9 mouse cellular contexts compared by ENCODE assay signal in genomic region chr8:85456536-85456935, GRCm38 (mm10). TPM values are rescaled to one million over a fixed set of nuclear protein-coding genes. Genes with fewer than 3 reads are reported as not detected.
DNase-seq lines count a peak whose midpoint lies in the region; ATAC-seq lines count a peak whose summit lies in the region.
"Had no signal": no experiment of that assay in that cellular context is flagged by ENCODE, and none has a peak within 500 bp of the region (broad histone marks: within the 10 kb centered on the region; RNA-seq: fewer than 3 reads in every experiment).

No protein-coding gene starts in this region.

- H3K4me2 ChIP-seq in intestine, embryonic 14.5 days (ENCODE audit: low read length) = no peak overlapping the region
- no peak overlapping the region for H3K4me2 ChIP-seq in intestine, embryonic 15.5 days (replicated peaks)
- H3K4me2 ChIP-seq in embryonic facial prominence, embryonic 11.5 days (ENCODE audit: low read depth, low read length) = no peak overlapping the region
- no peak overlapping the region for H3K4me2 ChIP-seq in midbrain, embryonic 14.5 days (ENCODE audit: low read length)
- H3K4me2 ChIP-seq: embryonic facial prominence, embryonic 12.5 days had no signal

- DNase-seq in intestine, embryonic 14.5 days (ENCODE audit: low spot score) = peak; percentile 86
- DNase-seq in adrenal gland, postnatal 10 days = peak; percentile 76
- DNase-seq in embryonic facial prominence, embryonic 11.5 days (ENCODE audit: low spot score) = peak; percentile 95
- DNase-seq in heart, postnatal 36 days = peak; percentile 51 to 67
- DNase-seq in layer of hippocampus, postnatal 14 days (ENCODE audit: low spot score in 2 of 2) = peak; percentile 46 to 69
- peak; percentile 96 for DNase-seq in midbrain, embryonic 14.5 days
- DNase-seq in spleen, postnatal 36 days (ENCODE audit: low spot score in 2 of 2) = peak; percentile 35 to 41

- no peaks in the 10 kb centered on the region for H3K27me3 ChIP-seq in intestine, embryonic 14.5 days (replicated peaks; ENCODE audit: control insufficient read depth, insufficient read depth, low read length)
- no peaks in the 10 kb centered on the region for H3K27me3 ChIP-seq in intestine, embryonic 15.5 days (replicated peaks)
- H3K27me3 ChIP-seq in embryonic facial prominence, embryonic 11.5 days (ENCODE audit: control insufficient read depth, insufficient read depth, low read length) = no peaks in the 10 kb centered on the region
- H3K27me3 ChIP-seq in midbrain, embryonic 14.5 days (ENCODE audit: control insufficient read depth, insufficient read depth, low read length) = no peaks in the 10 kb centered on the region
- H3K27me3 ChIP-seq: embryonic facial prominence, embryonic 12.5 days had no signal

- no peak overlapping the region for H3K9ac ChIP-seq in intestine, embryonic 14.5 days (ENCODE audit: low read length)
- no peak overlapping the region for H3K9ac ChIP-seq in intestine, embryonic 15.5 days
- H3K9ac ChIP-seq in embryonic facial prominence, embryonic 11.5 days (replicated peaks; ENCODE audit: low read length) = no peak overlapping the region
- H3K9ac ChIP-seq in midbrain, embryonic 14.5 days (replicated peaks; ENCODE audit: low read length) = no peak overlapping the region
- H3K9ac ChIP-seq: embryonic facial prominence, embryonic 12.5 days had no signal

- no peaks in the 10 kb centered on the region for H3K36me3 ChIP-seq in intestine, embryonic 14.5 days (ENCODE audit: control insufficient read depth, insufficient read depth, low read length)
- no peaks in the 10 kb centered on the region for H3K36me3 ChIP-seq in intestine, embryonic 15.5 days
- H3K36me3 ChIP-seq in embryonic facial prominence, embryonic 11.5 days (replicated peaks; ENCODE audit: control insufficient read depth, insufficient read depth, low read depth, low read length) = no peaks in the 10 kb centered on the region
- H3K36me3 ChIP-seq in midbrain, embryonic 14.5 days (ENCODE audit: control insufficient read depth, insufficient read depth, low read length) = no peaks in the 10 kb centered on the region
- H3K36me3 ChIP-seq: embryonic facial prominence, embryonic 12.5 days had no signal

- peaks cover 6% of the 10 kb centered on the region; the same call in 1 of the 2 replicates for H3K4me1 ChIP-seq in intestine, embryonic 14.5 days (replicated peaks; ENCODE audit: control insufficient read depth, insufficient read depth, low read length)
- H3K4me1 ChIP-seq in intestine, embryonic 15.5 days (replicated peaks) = peaks cover 3% of the 10 kb centered on the region; the same call in 1 of the 2 replicates
- H3K4me1 ChIP-seq in embryonic facial prominence, embryonic 11.5 days (ENCODE audit: control insufficient read depth, insufficient read depth, low read length) = no peaks in the 10 kb centered on the region; the same call in 1 of the 2 replicates
- no peaks in the 10 kb centered on the region; the same call in 1 of the 2 replicates for H3K4me1 ChIP-seq in midbrain, embryonic 14.5 days (ENCODE audit: control insufficient read depth, insufficient read depth, low read length)

- 10% methylated on average over 14 of the region's 14 CpGs for WGBS in intestine, embryonic 14.5 days
- 7% methylated on average over 14 of the region's 14 CpGs for WGBS in intestine, embryonic 15.5 days
- WGBS in embryonic facial prominence, embryonic 11.5 days = 11% methylated on average over 14 of the region's 14 CpGs
- 11% methylated on average over 14 of the region's 14 CpGs for WGBS in midbrain, embryonic 14.5 days

- intact Hi-C loops in heart, postnatal 36 days (cut with DNase I) = loop anchor here (1.0 to 5.0 kb wide), 3 partner anchors 70 to 1131 kb away; no protein-coding TSS in a partner anchor

- no peaks in the 10 kb centered on the region for H3K9me3 ChIP-seq in intestine, embryonic 14.5 days (ENCODE audit: control insufficient read depth, low read length)
- H3K9me3 ChIP-seq in intestine, embryonic 15.5 days = no peaks in the 10 kb centered on the region
- H3K9me3 ChIP-seq in embryonic facial prominence, embryonic 11.5 days (replicated peaks; ENCODE audit: control insufficient read depth, low read length) = no peaks in the 10 kb centered on the region
- no peaks in the 10 kb centered on the region for H3K9me3 ChIP-seq in midbrain, embryonic 14.5 days (ENCODE audit: control insufficient read depth, low read length)
- H3K9me3 ChIP-seq: embryonic facial prominence, embryonic 12.5 days had no signal

- no peak for ATAC-seq in intestine, embryonic 14.5 days (replicated peaks; ENCODE audit: low FRiP score, low TSS enrichment, low read depth)
- ATAC-seq in intestine, embryonic 15.5 days = no peak
- no peak for ATAC-seq in embryonic facial prominence, embryonic 11.5 days (replicated peaks; ENCODE audit: insufficient number of reproducible peaks, low FRiP score, low TSS enrichment, low read depth)
- no peak for ATAC-seq in midbrain, embryonic 14.5 days (ENCODE audit: low FRiP score, low TSS enrichment)

- H3K4me3 ChIP-seq in intestine, embryonic 14.5 days (ENCODE audit: low read depth, low read length) = no peak overlapping the region
- no peak overlapping the region for H3K4me3 ChIP-seq in intestine, embryonic 15.5 days (replicated peaks)
- no peak overlapping the region for H3K4me3 ChIP-seq in embryonic facial prominence, embryonic 11.5 days (ENCODE audit: low read depth, low read length)
- no peak overlapping the region for H3K4me3 ChIP-seq in midbrain, embryonic 14.5 days (replicated peaks; ENCODE audit: low read depth, low read length)
- H3K4me3 ChIP-seq: embryonic facial prominence, embryonic 12.5 days had no signal

- no peak overlapping the region for H3K27ac ChIP-seq in intestine, embryonic 14.5 days (ENCODE audit: low read depth)
- H3K27ac ChIP-seq in intestine, embryonic 15.5 days = no peak overlapping the region
- no peak overlapping the region for H3K27ac ChIP-seq in embryonic facial prominence, embryonic 11.5 days (replicated peaks; ENCODE audit: low read depth, low read length)
- H3K27ac ChIP-seq in midbrain, embryonic 14.5 days (replicated peaks; ENCODE audit: low read depth, low read length) = no peak overlapping the region
- H3K27ac ChIP-seq: embryonic facial prominence, embryonic 12.5 days had no signal

RNA-seq across cellular contexts. Expression of gene 4921524J17Rik, which starts 23.9 kb away (rescaled TPM):
- polyA plus RNA-seq in intestine, embryonic 14.5 days (2014; fragmentation: Nextera tagmentation; extraction: Ambion mirVana) = 36.7 and 39.3 TPM in 2 replicates
- polyA plus RNA-seq in intestine, embryonic 15.5 days (2015; fragmentation: Nextera tagmentation; extraction: Ambion mirVana) = 36.5 and 39.0 TPM in 2 replicates
- total RNA-seq in adrenal gland, postnatal 10 days (2021) = 10 to 100 TPM; 15.3 to 21.4 TPM
- polyA plus RNA-seq in embryonic facial prominence, embryonic 11.5 days (2014; fragmentation: Nextera tagmentation; extraction: Ambion mirVana) = 55.5 and 65.5 TPM in 2 replicates
- total RNA-seq in heart, postnatal 36 days (2021) = 10 to 100 TPM; 19.7 to 20.9 TPM
- 10 to 100 TPM; 17.9 to 25.8 TPM for total RNA-seq in layer of hippocampus, postnatal 14 days (2021)
- 40.9 and 41.1 TPM in 2 replicates for polyA plus RNA-seq in midbrain, embryonic 14.5 days (2014; fragmentation: Nextera tagmentation; extraction: Ambion mirVana)

RNA-seq across cellular contexts. Expression of gene Gpt2, which starts 35.8 kb away (rescaled TPM):
- 18.8 and 19.7 TPM in 2 replicates for polyA plus RNA-seq in intestine, embryonic 14.5 days (2014; fragmentation: Nextera tagmentation; extraction: Ambion mirVana)
- polyA plus RNA-seq in intestine, embryonic 15.5 days (2015; fragmentation: Nextera tagmentation; extraction: Ambion mirVana) = 15.3 and 17.0 TPM in 2 replicates
- total RNA-seq in adrenal gland, postnatal 10 days (2021) = 10 to 100 TPM; 47.9 to 54.3 TPM
- polyA plus RNA-seq in embryonic facial prominence, embryonic 11.5 days (2014; fragmentation: Nextera tagmentation; extraction: Ambion mirVana) = 58.2 and 62.2 TPM in 2 replicates
- total RNA-seq in heart, postnatal 36 days (2021) = 10 to 100 TPM; 37.8 to 41.5 TPM
- 10 to 100 TPM; 80.5 to 82.4 TPM for total RNA-seq in layer of hippocampus, postnatal 14 days (2021)
- 32.9 and 38.1 TPM in 2 replicates for polyA plus RNA-seq in midbrain, embryonic 14.5 days (2014; fragmentation: Nextera tagmentation; extraction: Ambion mirVana)

Comparison
In these comparisons a context has a peak if more than half of its experiments do, and no peak if none do; other contexts are left out.
1. DNase-seq: peak in every context shown above with its lines; median percentile 96 in midbrain, embryonic 14.5 days; 95 in embryonic facial prominence, embryonic 11.5 days; 86 in intestine, embryonic 14.5 days; 76 in adrenal gland, postnatal 10 days; 59 in heart, postnatal 36 days; 58 in layer of hippocampus, postnatal 14 days; 38 in spleen, postnatal 36 days.